Mouse (Mus musculus) ES-CJ7 (cell line): ENCODE measurements around the gene Spag17.
"Not testable (repeated sequence)": the region's sequence is repeated elsewhere in the genome, so short reads cannot be mapped to it uniquely, and the experiment has no call there.

Experiments used
- DNase-seq: peaks from one replicate; pipeline ENCODE4 v3.0.0; 2011; ENCODE audit warnings: low read depth, low spot score

Spag17 gene

DNA sequence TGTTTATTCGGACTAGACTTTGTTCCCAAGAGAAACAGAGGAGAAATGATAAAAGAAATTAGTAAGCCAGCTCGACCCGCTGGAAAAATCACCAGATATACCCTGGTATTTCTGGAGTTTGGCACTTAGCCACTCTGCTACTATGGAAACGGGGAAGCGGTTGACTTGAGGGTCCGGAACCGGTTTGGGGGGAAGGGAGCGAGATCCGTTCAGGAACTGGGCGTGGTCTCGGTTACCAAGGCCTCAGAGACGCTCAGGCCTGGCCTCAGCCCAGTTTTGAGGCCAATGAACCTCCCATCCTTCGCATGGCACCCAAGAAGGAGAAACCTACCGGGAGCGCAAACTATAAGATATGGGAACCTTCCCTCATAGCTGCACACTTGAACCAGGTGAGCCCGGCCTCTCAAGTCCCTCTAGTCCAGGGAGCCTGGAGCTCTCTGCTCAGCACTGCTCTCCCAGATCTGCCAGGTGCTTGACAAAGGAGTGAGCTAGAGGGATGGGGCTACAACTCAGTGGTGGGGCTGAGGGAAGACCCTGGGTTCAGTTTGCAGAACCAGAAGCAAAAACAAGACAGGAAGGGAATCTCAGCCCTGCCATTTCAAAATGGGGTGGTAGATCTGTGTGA lies at the start of gene Spag17:
Gene Spag17, plus strand, starts transcription at position 220 of the 625 bp plus-strand sequence.
- DNase-seq, result peak; percentile 12

DNA sequence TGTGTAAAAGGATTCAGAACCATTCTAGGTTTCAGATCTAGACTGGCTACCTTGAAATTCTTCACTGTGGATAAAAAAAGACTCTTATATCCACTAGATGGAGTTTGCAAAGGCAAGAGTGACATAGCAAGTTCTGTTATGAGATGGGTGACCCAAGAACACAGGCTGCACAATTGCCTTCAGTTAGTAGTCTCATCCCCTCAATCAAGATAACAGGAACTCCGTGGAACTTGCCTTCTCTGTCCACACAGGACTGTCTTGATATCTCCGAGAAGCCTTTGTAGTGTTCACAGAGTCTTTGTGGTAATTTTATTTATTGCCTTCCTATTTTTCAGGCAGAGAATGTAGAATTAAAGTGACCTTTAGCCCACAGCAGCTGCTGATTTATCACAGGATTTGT lies 42.9 kb upstream of the Spag17 start:
- no peak for DNase-seq

DNA sequence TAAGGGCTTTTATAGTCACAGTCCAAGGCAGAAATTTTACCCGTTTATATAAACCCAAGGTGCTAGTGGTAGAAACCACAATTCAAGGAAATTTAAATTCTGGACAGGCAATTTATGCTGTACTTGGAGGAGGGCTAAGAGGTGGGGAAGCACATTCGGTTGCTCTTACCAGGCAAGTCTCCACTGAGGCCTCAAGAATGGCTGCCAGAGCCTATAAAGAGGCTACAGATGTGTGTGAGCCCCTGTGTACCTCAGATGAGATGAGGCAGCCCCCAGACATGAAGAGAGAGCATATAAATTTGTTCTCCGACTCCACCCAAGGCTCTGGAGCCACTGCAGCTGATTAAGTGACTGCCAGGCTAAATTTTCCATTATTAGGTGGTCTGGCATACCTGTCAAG lies 42.4 kb upstream of the Spag17 start:
- no peak for DNase-seq

GRCm38 (mm10) chr3:99843233-99843632 lies 42.0 kb upstream of the Spag17 start:
- DNase-seq, result no peak

GRCm38 (mm10) chr3:99850926-99851325 lies 34.3 kb upstream of the Spag17 start:
- no peak for DNase-seq

DNA sequence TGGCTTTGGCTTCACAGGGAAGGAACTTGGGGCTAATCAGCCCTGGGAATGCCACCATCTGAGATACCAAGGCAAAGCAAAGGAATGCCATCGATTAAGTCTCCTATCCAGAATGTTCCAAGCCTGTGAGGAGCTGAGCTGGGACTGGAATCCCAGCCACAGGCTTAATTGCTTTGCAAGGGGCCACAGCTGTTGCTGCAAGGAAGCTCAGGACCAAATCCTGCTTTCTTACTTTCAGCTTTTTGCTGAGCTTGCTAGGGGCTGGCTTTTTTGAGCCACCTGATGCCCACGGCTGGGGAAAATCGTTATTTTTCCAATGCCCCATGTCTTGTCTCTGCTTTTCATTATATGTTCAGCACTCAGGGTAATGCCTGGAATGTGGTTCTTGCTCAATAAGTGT lies 30.6 kb upstream of the Spag17 start:
- DNase-seq, result no peak

DNA sequence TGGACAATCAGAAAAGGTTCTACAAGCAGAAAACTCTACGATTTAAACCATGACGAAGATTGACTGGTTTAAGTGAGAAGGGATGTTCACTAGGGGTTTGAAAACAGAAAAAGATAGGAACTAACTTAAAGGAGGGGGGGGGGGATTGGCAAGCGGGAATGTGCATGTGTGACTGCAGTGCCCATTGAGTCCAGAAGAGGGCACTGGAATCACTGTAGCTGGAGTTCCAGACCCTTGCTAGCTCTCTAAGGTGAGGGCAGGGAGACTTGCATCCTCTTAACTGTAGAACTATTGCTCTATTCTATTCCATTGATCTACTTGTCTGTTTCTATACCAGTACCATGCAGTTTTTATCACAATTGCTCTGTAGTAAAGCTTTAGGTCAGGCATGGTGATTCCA lies 26.3 kb upstream of the Spag17 start:
- peak; percentile 42 for DNase-seq

DNA sequence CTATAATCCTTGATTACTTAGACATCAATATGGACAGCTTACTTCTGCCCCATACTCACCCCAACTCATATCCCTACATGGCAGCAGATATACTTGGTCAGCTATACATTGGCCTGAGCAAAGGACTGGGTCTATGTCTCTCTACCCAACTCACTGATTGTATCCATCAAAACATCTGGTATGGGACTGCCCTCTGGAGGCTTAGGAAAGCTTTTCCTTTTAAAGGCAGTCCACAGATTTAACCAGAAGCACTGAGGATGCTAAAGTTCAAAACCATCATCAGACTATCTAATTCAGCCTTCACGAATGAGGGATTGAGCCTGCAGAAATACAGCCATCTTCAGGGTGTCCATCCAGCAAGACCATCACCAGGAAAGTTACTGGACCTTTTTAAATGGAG lies 20.5 kb upstream of the Spag17 start:
- no peak for DNase-seq

DNA sequence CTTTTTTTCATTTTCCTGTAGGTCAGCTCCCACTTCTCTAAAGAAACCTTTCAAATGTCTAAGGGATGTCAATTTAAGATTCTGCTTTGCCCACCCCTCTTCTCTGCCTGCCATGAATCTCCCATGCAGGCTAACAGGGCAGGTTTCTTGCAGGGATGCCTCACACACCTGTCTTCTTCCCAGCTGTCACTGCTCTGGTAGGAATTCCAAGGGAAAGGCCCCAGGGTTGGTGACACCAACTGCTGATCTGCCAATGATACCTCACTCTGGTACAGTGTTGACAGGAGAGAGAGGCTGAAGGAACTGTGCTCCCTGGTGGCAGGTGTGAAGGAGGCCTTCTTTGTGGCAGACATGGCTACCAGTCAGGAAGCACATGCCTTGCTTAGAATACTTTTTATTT lies 10.1 kb upstream of the Spag17 start:
- DNase-seq, result no peak

GRCm38 (mm10) chr3:99881498-99881897 lies 3.7 kb upstream of the Spag17 start:
- no peak for DNase-seq

- no peak for DNase-seq
These were observed 1.1 kb upstream of the Spag17 start for GRCm38 (mm10) chr3:99883988-99884564.

GRCm38 (mm10) chr3:99894741-99895140 lies 9.5 kb downstream of the Spag17 start:
- DNase-seq, result not testable (repeated sequence)

GRCm38 (mm10) chr3:99913809-99914439 lies 28.7 kb downstream of the Spag17 start:
- DNase-seq, result no peak

GRCm38 (mm10) chr3:99922944-99923343 lies 37.7 kb downstream of the Spag17 start:
- no peak for DNase-seq

GRCm38 (mm10) chr3:99930920-99931620 lies 45.9 kb downstream of the Spag17 start:
- no peak for DNase-seq

GRCm38 (mm10) chr3:99936159-99936558 lies 51.0 kb downstream of the Spag17 start:
- no peak for DNase-seq

GRCm38 (mm10) chr3:99938611-99939286 lies 53.5 kb downstream of the Spag17 start:
- peak; percentile 43 for DNase-seq

- DNase-seq, result no peak
These were observed 60.0 kb downstream of the Spag17 start for GRCm38 (mm10) chr3:99945171-99945570.

GRCm38 (mm10) chr3:99954039-99954602 lies 68.9 kb downstream of the Spag17 start:
- no peak for DNase-seq

DNA sequence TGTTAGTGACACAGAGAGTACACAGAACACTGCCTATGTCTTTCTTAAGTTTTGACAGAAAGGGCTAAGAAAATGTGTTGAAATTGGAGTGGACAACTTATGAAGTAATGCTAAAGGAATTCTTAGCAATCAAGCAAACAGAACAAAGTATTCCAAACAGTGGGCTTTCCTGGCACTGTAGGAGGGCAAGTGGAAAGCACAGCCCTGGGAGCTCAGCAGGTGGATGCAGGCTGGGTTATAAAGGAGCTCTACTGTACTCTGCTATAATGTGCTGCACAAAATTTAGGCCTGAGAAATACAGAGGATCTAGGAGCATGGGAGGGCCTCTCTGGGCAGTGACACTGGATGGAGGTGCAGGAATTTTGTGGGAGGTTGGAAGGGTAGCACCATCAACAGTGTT lies 71.3 kb downstream of the Spag17 start:
- DNase-seq, result no peak

DNA sequence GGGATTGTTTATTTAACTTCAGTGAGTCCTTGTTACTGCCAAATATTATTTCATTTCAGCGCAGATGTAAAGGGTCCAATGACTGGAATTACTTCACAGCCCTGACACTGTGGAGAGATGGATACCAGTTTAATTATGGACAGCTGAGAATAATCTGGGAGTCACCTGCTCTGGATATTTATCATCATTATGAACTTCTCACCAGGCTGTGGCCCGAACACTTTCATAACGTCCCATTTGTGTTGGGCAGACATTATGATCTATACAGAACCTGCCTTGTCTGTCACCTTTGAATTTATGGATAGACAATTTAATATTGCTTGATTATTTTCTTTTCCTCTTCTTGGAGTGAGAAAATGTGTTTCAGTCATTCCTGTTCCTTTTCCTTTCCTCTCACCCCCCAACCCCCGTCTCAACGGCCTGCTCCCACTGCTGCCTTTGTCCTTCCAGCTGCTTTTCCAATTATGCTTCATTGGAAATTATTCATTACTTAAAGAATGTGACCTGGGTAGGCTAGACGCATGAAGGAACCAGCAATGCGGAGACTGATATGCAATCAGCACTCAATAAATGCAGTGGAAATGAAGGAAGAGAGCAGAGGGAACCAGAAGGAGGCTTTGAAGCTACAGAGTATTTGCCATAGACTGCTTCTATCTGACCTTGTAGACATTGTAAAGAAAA lies 74.7 kb downstream of the Spag17 start:
- no peak for DNase-seq
